Mouse (Mus musculus): Measurements from ENCODE around the gene Sar1a. TPM values are rescaled to one million over a fixed set of nuclear protein-coding genes. Genes with fewer than 3 reads are reported as not detected.

The Sar1a gene
- polyA plus RNA-seq, 2 experiments from 2014 or later, result 88.4 to 94.6 TPM

DNA sequence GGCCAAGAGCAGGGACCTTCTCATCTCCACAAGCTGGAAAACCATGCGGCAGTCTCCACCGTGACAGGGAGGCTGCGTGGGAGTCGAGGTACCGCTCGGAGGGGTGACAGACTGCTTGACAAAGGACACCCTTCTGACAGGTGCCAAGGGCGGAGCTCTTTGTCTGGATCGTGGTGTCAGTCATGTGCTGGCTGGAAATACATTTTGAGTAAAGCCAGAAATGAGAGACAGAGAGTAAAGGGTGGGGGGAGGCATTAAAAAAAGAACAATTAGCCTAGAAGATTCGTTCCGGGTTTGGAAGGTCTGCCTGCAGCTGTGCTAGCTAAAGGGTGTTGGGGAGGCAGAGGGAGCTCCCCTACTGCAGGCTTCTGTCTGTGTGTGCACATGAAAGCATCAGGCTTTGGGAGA lies 56.6 kb downstream of the Sar1a start:
- ATAC-seq, result no peak

DNA sequence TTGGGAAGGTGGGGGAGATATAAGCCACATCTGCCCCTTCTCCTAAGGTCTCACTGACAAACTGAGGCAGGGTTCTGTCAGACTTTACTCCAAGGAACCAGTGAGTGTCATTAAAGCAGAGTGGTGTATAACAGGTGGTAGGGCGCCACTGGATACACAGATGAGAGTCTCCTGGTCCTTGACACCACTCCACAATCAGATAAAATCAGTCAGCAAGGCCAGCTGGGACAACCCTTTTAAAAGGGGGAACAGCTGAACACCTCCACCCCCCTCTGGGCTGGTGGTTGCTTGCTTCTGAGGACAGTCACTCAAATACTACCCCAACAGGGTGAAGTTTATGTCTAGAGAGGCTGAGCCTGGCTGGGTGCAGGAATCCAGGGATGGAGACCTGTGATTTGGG lies 57.4 kb downstream of the Sar1a start:
- no peak for ATAC-seq

DNA sequence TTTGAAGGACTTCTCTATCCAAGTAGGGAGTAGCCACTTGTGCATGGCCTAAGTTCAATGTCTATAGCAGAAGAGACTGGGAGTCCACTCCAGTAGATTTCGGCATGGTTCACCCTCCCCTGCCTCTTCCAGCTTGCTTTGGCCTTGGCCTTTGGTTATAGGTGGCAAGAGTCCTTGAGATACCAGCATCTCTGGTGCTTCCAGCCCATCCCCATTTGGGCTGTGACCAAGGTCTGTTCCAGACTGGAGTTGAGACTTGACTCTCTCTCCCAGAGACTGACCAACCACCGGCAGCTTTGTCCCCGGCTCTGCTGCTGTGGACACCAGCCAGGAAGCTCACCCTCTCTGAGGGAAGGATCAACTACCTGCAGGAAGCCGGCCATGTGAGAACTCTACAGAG lies 58.0 kb downstream of the Sar1a start:
- ATAC-seq, result no peak

GRCm38 (mm10) chr10:61741306-61741705 lies 61.2 kb downstream of the Sar1a start:
- no peak for ATAC-seq

DNA sequence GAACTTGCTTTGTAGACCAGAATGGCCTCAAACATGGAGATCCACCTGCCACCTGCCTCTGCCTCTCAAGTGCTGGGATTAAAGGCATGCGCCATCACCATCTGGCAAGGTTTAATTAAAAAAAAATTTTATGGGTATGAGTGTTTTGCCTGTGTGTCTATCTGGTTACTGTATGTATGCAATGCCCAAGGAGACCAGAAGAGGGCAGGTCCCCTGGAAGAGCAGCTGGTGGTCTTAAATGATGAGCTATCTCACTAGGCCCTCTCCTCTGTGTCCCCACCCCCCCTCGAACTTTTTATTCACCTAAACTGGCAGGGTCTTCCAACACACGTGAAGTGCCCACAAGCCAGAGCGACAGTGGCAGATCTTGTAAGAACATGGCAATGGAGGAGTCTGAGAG lies 61.8 kb downstream of the Sar1a start:
- ATAC-seq, result no peak

- no peak for ATAC-seq
Observed at GRCm38 (mm10) chr10:61742336-61742735, 62.2 kb downstream of the Sar1a start.

Other genes starting within 250 kb of the Sar1a start
- gene Eif4ebp2, start 227.6 kb upstream of the Sar1a start, polyA plus RNA-seq (2017; shearing (Covaris generic)), result 10 to 100 TPM; 26.8 to 33.6 TPM
- 1 to 10 TPM; 5.8 to 9.1 TPM for gene Lrrc20, start 204.5 kb upstream of the Sar1a start, polyA plus RNA-seq (2017; shearing (Covaris generic))
- gene Npffr1, start 84.8 kb upstream of the Sar1a start, polyA plus RNA-seq (2017; shearing (Covaris generic)), result not detected
- gene Ppa1, start 31.7 kb upstream of the Sar1a start, polyA plus RNA-seq (2017; shearing (Covaris generic)), result 10 to 100 TPM; 64.5 to 77.4 TPM
- 1 to 10 TPM; 1.9 to 4.0 TPM for gene Tysnd1, start 15.2 kb downstream of the Sar1a start, polyA plus RNA-seq (2017; shearing (Covaris generic))
- gene Aifm2, start 35.0 kb downstream of the Sar1a start, polyA plus RNA-seq (2017; shearing (Covaris generic)), result 1 to 10 TPM; 1.9 to 5.0 TPM
- not detected for gene H2afy2, start 103.8 kb downstream of the Sar1a start, polyA plus RNA-seq (2017; shearing (Covaris generic))